Mouse (Mus musculus) limb, embryonic 14.5 days (tissue): ENCODE measurements around the gene Jak1. TPM values are rescaled to one million over a fixed set of nuclear protein-coding genes. Genes with fewer than 3 reads are reported as not detected.

ENCODE experiments used
- ATAC-seq: fragments of 200-750 bp; cut with Nextera tagmentation; 2 replicates; pipeline ENCODE4 v1.8.0; 2017; ENCODE audit warnings: low read depth, moderate number of reproducible peaks, moderate TSS enrichment; ENCODE audit not compliant: low FRiP score
- DNase-seq: peaks from one replicate; pipeline ENCODE4 v3.0.0-alpha.2; 2015; ENCODE audit warnings: low spot score
- H3K27ac ChIP-seq: fragments of 300-500 bp; sonication (generic); replicated peaks from 2 replicates; pipeline ENCODE4 v1.5.1; 2014; ENCODE audit warnings: low read depth, mild to moderate bottlenecking, low read length, moderate library complexity, mixed read lengths
- H3K27me3 ChIP-seq: fragments of 300-500 bp; sonication (generic); 2 replicates; pipeline ENCODE4 v1.6.1; 2014; ENCODE audit warnings: low read length, mixed read lengths; ENCODE audit not compliant: control insufficient read depth, insufficient read depth
- H3K36me3 ChIP-seq: fragments of 300-500 bp; sonication (generic); 2 replicates; pipeline ENCODE4 v1.6.1; 2014; ENCODE audit warnings: mild to moderate bottlenecking, low read length, moderate library complexity, mixed read lengths; ENCODE audit not compliant: control insufficient read depth, insufficient read depth
- H3K4me1 ChIP-seq: fragments of 300-500 bp; sonication (generic); 2 replicates; pipeline ENCODE4 v1.6.1; 2014; ENCODE audit warnings: antibody characterized with exemption, low read length, mixed read lengths; ENCODE audit not compliant: control insufficient read depth, insufficient read depth
- H3K4me2 ChIP-seq: fragments of 300-500 bp; sonication (generic); replicated peaks from 2 replicates; pipeline ENCODE4 v1.6.1; 2014; ENCODE audit warnings: low read depth, mild to moderate bottlenecking, low read length, moderate library complexity; ENCODE audit not compliant: severe bottlenecking
- H3K4me3 ChIP-seq: fragments of 300-500 bp; sonication (generic); replicated peaks from 2 replicates; pipeline ENCODE4 v1.5.1; 2014; ENCODE audit warnings: low read length
- H3K9ac ChIP-seq: fragments of 300-500 bp; sonication (generic); 2 replicates; pipeline ENCODE4 v1.6.1; 2014; ENCODE audit warnings: mild to moderate bottlenecking, low read depth, low read length, moderate library complexity; ENCODE audit not compliant: severe bottlenecking
- H3K9me3 ChIP-seq: fragments of 300-500 bp; sonication (generic); 2 replicates; pipeline ENCODE4 v1.6.1; 2016; ENCODE audit warnings: low read length; ENCODE audit not compliant: control insufficient read depth
- POLR2A ChIP-seq: fragments of 200-500 bp; IDR thresholded peaks from 2 replicates; pipeline ENCODE4 v1.8.0; 2012; ENCODE audit warnings: inconsistent platforms, mild to moderate bottlenecking, moderate library complexity, borderline replicate concordance; ENCODE audit not compliant: insufficient read depth, insufficient read length; ENCODE audit errors: extremely low read depth
- WGBS: fragments of 180-500 bp; shearing (Covaris S2); extraction: QIAGEN DNeasy Blood & Tissue Kit; methylation state at CpG from one replicate; pipeline ENCODE4 v1.1.7; 2014; 5-methylcytosine and 5-hydroxymethylcytosine counted together
- polyA plus RNA-seq, 2 experiments: library from polyadenylated mRNA; depleted of rRNA in 1 of 2; stranded (reverse) in 1 of 2; unstranded in 1 of 2; fragments of >200 nt; fragmentation: Nextera tagmentation in 1 of 2; extraction: Ambion mirVana in 1 of 2; gene quantifications; 2 replicates each; pipeline versions ENCODE4 v1.2.1 to v1.2.3; 2012 to 2014

The Jak1 gene
- polyA plus RNA-seq, 2 experiments = 59.7 to 105 TPM

- Histone ChIP-seq H3K4me3 (no peak overlapping the region), H3K36me3 (peaks cover 13% of the 10 kb centered on the region), H3K27me3 (no peaks in the 10 kb centered on the region), H3K27ac (no peak overlapping the region), H3K9me3 (no peaks in the 10 kb centered on the region), H3K4me1 (no peaks in the 10 kb centered on the region; the same call in 1 of the 2 replicates), H3K4me2 (no peak overlapping the region), H3K9ac (no peak overlapping the region)
- TF ChIP-seq POLR2A = no peak
- ATAC-seq (no peak), DNase-seq (no peak)
- 62% methylated on average over 5 of the region's 5 CpGs for WGBS
Measured at GRCm38 (mm10) chr4:101141768-101142167, 123.3 kb downstream of the Jak1 start.

DNA sequence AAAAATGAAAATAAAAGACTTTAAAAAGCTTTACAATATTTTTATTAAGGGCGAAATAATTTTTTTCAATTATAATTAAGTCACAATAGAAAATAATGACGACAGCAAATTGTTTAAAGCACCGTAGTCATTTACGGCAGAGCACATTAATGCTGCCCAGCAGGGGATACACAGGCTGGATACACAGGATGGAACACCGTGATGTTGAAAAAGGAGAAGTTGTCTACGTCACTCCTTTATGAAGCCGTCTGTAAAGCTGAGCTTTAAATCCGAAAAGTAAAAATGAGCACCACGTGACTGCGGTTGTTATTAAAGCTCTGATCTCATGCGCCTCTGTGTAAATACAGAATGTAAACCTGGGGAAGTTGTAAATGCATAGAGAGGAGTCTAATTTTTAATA lies 127.1 kb downstream of the Jak1 start:
- ATAC-seq (no peak), DNase-seq (no peak)
- TF ChIP-seq POLR2A = no peak
- H3K4me1 ChIP-seq = peaks cover 3% of the 10 kb centered on the region
- peaks cover 26% of the 10 kb centered on the region for H3K36me3 ChIP-seq
- 61% methylated on average over 11 of the region's 11 CpGs for WGBS
- H3K27me3 ChIP-seq = no peaks in the 10 kb centered on the region
- no peak overlapping the region for H3K4me2 ChIP-seq
- H3K4me3 ChIP-seq = no peak overlapping the region
- H3K9me3 ChIP-seq = no peaks in the 10 kb centered on the region
- no peak overlapping the region for H3K27ac ChIP-seq
- H3K9ac ChIP-seq = no peak overlapping the region

GRCm38 (mm10) chr4:101135909-101136308 lies 129.2 kb downstream of the Jak1 start:
- H3K9ac ChIP-seq = no peak overlapping the region

GRCm38 (mm10) chr4:101135013-101135412 lies 130.1 kb downstream of the Jak1 start:
- Histone ChIP-seq H3K27ac (0 out of 2 replicates have a peak overlapping the region, but pooled peaks have one; percentile 33), H3K9me3 (no peaks in the 10 kb centered on the region), H3K4me1 (peaks cover 3% of the 10 kb centered on the region; the same call in 1 of the 2 replicates), H3K27me3 (no peaks in the 10 kb centered on the region), H3K4me2 (no peak overlapping the region), H3K36me3 (peaks cover 33% of the 10 kb centered on the region), H3K4me3 (no peak overlapping the region), H3K9ac (no peak overlapping the region)
- TF ChIP-seq POLR2A = no peak
- ATAC-seq = no peak
- no peak for DNase-seq
- WGBS = 44% methylated on average over 8 of the region's 8 CpGs

More at GRCm38 (mm10) chr4:101135909-101136308, 129.2 kb downstream of the Jak1 start:
- no peak for TF ChIP-seq POLR2A
- no peak for DNase-seq
- Histone ChIP-seq H3K4me2 (no peak overlapping the region), H3K4me3 (no peak overlapping the region), H3K9me3 (no peaks in the 10 kb centered on the region), H3K27ac (no peak overlapping the region), H3K27me3 (no peaks in the 10 kb centered on the region), H3K36me3 (peaks cover 29% of the 10 kb centered on the region), H3K4me1 (peaks cover 3% of the 10 kb centered on the region; the same call in 1 of the 2 replicates)
- no peak for ATAC-seq
- 88% methylated on average over 14 of the region's 14 CpGs for WGBS

GRCm38 (mm10) chr4:101121002-101121401 lies 144.1 kb downstream of the Jak1 start:
- Histone ChIP-seq H3K27ac (no peak overlapping the region), H3K27me3 (no peaks in the 10 kb centered on the region), H3K4me1 (no peaks in the 10 kb centered on the region), H3K36me3 (peaks cover 13% of the 10 kb centered on the region; the same call in 1 of the 2 replicates), H3K4me2 (no peak overlapping the region), H3K4me3 (no peak overlapping the region), H3K9ac (no peak overlapping the region), H3K9me3 (no peaks in the 10 kb centered on the region)
- no peak for TF ChIP-seq POLR2A
- ATAC-seq (no peak), DNase-seq (no peak)
- 92% methylated on average over 7 of the region's 7 CpGs for WGBS

- WGBS = 84% methylated on average over 12 of the region's 12 CpGs
- H3K36me3 ChIP-seq = peaks cover 45% of the 10 kb centered on the region
- TF ChIP-seq POLR2A = no peak
- H3K9ac ChIP-seq = no peak overlapping the region
- ATAC-seq = no peak
- H3K27ac ChIP-seq = no peak overlapping the region
- H3K9me3 ChIP-seq = peaks cover 2% of the 10 kb centered on the region; the same call in 1 of the 2 replicates
- H3K4me3 ChIP-seq = no peak overlapping the region
- H3K4me2 ChIP-seq = no peak overlapping the region
- no peaks in the 10 kb centered on the region for H3K4me1 ChIP-seq
- no peak for DNase-seq
- no peaks in the 10 kb centered on the region for H3K27me3 ChIP-seq
Measured at GRCm38 (mm10) chr4:101107122-101107521, 158.0 kb downstream of the Jak1 start.

Other genes starting within 250 kb of the Jak1 start
- not detected in 2 replicates for gene Gm10577, start 244.6 kb downstream of the Jak1 start, polyA plus RNA-seq (2012; rRNA removed)
- gene Gm10577, start 244.6 kb downstream of the Jak1 start, polyA plus RNA-seq (2014; fragmentation: Nextera tagmentation; extraction: Ambion mirVana) = not detected in 2 replicates
- 23.8 and 26.7 TPM in 2 replicates for gene Raver2, start 196.3 kb downstream of the Jak1 start, polyA plus RNA-seq (2012; rRNA removed)
- gene Raver2, start 196.3 kb downstream of the Jak1 start, polyA plus RNA-seq (2014; fragmentation: Nextera tagmentation; extraction: Ambion mirVana) = 16.5 and 17.7 TPM in 2 replicates
- gene Ak4, start 154.0 kb upstream of the Jak1 start, polyA plus RNA-seq (2012; rRNA removed) = 17.9 and 18.4 TPM in 2 replicates
- 5.8 TPM in 2 replicates for gene Ak4, start 154.0 kb upstream of the Jak1 start, polyA plus RNA-seq (2014; fragmentation: Nextera tagmentation; extraction: Ambion mirVana)
- gene Dnajc6, start 231.4 kb upstream of the Jak1 start, polyA plus RNA-seq (2012; rRNA removed) = 0.82 and 0.85 TPM in 2 replicates
- gene Dnajc6, start 231.4 kb upstream of the Jak1 start, polyA plus RNA-seq (2014; fragmentation: Nextera tagmentation; extraction: Ambion mirVana) = 0.53 and 0.98 TPM in 2 replicates